Comparison of ENCODE assay signal across 8 mouse cellular contexts in the genomic region with DNA sequence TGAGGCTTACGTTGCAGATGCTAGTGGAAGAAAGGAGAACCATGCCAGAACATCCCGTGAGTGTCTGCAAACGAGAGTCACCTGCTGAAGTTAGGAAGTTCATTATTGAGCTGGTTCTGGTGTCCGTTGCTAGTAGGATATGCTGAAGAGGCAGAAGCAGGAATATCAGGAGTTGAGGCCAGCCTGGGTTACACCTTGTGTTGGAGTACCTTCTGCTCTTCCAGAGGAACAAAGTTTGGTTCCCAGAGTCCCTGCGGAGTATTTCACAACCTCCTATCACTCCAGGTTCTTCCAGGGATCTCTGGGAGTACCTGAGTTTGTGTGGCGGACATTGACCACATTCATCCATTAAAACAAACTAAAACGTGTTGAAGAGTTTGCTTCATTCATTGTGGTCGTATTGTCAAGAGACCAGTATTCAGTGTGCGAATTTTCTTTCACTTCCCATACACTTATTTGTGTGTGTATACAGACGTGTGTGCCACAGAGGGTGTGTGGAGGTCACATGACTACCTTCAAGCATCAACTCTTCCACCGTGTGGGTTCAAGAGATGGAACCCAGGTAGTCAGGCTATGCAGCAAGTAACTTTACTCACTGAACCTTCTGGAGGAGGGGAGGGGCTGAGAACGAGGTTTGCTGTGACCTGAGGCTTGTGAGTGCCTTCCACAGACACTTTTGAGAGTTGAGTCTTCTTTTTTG. TPM values are rescaled to one million over a fixed set of nuclear protein-coding genes. Genes with fewer than 3 reads are reported as not detected.
DNase-seq lines count a peak whose midpoint lies in the region; ATAC-seq and TF ChIP-seq lines count a peak whose summit lies in the region.

No protein-coding gene starts in this region.

- peak overlapping the region; percentile 52 for H3ac ChIP-seq in C2C12 (ENCODE audit: control insufficient read depth, insufficient read length, low read depth)

- ATAC-seq in forebrain, embryonic 14.5 days = no peak
- ATAC-seq in liver, embryonic 16.5 days (ENCODE audit: low read depth) = no peak

- no peaks in the 10 kb centered on the region; the same call in none of the 2 replicates for H3K36me3 ChIP-seq in heart, adult 2 months (ENCODE audit: control insufficient read depth, insufficient read depth, low read length)
- peaks cover 33% of the 10 kb centered on the region for H3K36me3 ChIP-seq in C2C12 (ENCODE audit: control insufficient read depth, insufficient read depth)
- peaks cover 36% of the 10 kb centered on the region for H3K36me3 ChIP-seq in forebrain, embryonic 14.5 days (ENCODE audit: control insufficient read depth, insufficient read depth, low read length)
- peaks cover 30% of the 10 kb centered on the region for H3K36me3 ChIP-seq in liver, embryonic 16.5 days (ENCODE audit: control insufficient read depth, insufficient read depth)

- H3K79me3 ChIP-seq in C2C12 (ENCODE audit: low read depth) = peaks cover 5% of the 10 kb centered on the region

- peak overlapping the region; percentile 86 for H3K9ac ChIP-seq in heart, adult 2 months (ENCODE audit: low read depth, low read length)
- peak overlapping the region; percentile 87 for H3K9ac ChIP-seq in forebrain, embryonic 14.5 days (ENCODE audit: low read length)
- peak overlapping the region; percentile 87 for H3K9ac ChIP-seq in liver, embryonic 16.5 days (ENCODE audit: low read depth, low read length)

- 46% methylated on average over 12 of the region's 12 CpGs for WGBS in heart, adult 2 months
- 59% methylated on average over 12 of the region's 12 CpGs for WGBS in forebrain, embryonic 14.5 days
- 33% methylated on average over 12 of the region's 12 CpGs for WGBS in liver, embryonic 16.5 days (ENCODE audit: insufficient replicate concordance)

- H3K4me2 ChIP-seq in forebrain, embryonic 14.5 days (ENCODE audit: low read length) = peak overlapping the region; percentile 92
- peak overlapping the region; percentile 89 for H3K4me2 ChIP-seq in liver, embryonic 16.5 days (ENCODE audit: low read depth, low read length)

- intact Hi-C loops in heart, adult 2 months (cut with DNase I) = loop anchor here (10.0 kb wide), 2 partner anchors 797 to 877 kb away; no protein-coding TSS in a partner anchor
- intact Hi-C loops in heart, postnatal 10 days (cut with DNase I) = loop anchor here (10.0 kb wide), 1 partner anchor 797 kb away; no protein-coding TSS in a partner anchor

- H3K79me2 ChIP-seq in heart, adult 2 months (replicated peaks; ENCODE audit: control insufficient read depth, insufficient read depth, low read length) = no peaks in the 10 kb centered on the region
- H3K79me2 ChIP-seq in C2C12 (ENCODE audit: control insufficient read depth, insufficient read depth) = peaks cover 17% of the 10 kb centered on the region

- no peak for DNase-seq in heart, adult 2 months
- DNase-seq in heart, postnatal 10 days = no peak
- no peak for DNase-seq in forebrain, embryonic 14.5 days (ENCODE audit: low spot score)
- no peak for DNase-seq in retina, embryonic 14.5 days (ENCODE audit: low spot score)
- no peak for DNase-seq in layer of hippocampus, adult 11-12 months (ENCODE audit: low spot score)
- no peak for DNase-seq in c-Kit-positive CD71-positive TER-119-positive erythroid progenitor cells, embryonic 14.5 days (ENCODE audit: low spot score)

- H3K27me3 ChIP-seq in heart, adult 2 months (ENCODE audit: control insufficient read depth, insufficient read depth, low read length) = no peaks in the 10 kb centered on the region
- no peaks in the 10 kb centered on the region for H3K27me3 ChIP-seq in C2C12 (ENCODE audit: control insufficient read depth, insufficient read depth, insufficient read length)
- no peaks in the 10 kb centered on the region for H3K27me3 ChIP-seq in forebrain, embryonic 14.5 days (replicated peaks; ENCODE audit: control insufficient read depth, insufficient read depth, low read length)
- H3K27me3 ChIP-seq in liver, embryonic 16.5 days (ENCODE audit: control insufficient read depth, insufficient read depth, low read depth, low read length) = no peaks in the 10 kb centered on the region

- TF ChIP-seq POLR2A in heart, adult 2 months (IDR thresholded peaks at IDR 0.05; ENCODE audit: insufficient read depth, low read depth, low read length) = no peak

- H3K4me1 ChIP-seq in heart, adult 2 months (ENCODE audit: control insufficient read depth, insufficient read depth, low read length) = peaks cover 7% of the 10 kb centered on the region
- peaks cover 9% of the 10 kb centered on the region; the same call in 1 of the 2 replicates for H3K4me1 ChIP-seq in forebrain, embryonic 14.5 days (ENCODE audit: control insufficient read depth, insufficient read depth, low read length)
- H3K4me1 ChIP-seq in liver, embryonic 16.5 days (ENCODE audit: control insufficient read depth, low read depth, low read length) = peaks cover 35% of the 10 kb centered on the region

- TF ChIP-seq CTCF in heart, adult 2 months (IDR thresholded peaks at IDR 0.05) = no peak
- TF ChIP-seq CTCF in C2C12 (IDR thresholded peaks at IDR 0.05; ENCODE audit: control insufficient read depth, insufficient read depth, insufficient read length) = no peak

- peak overlapping the region; percentile 84 for H3K27ac ChIP-seq in heart, adult 2 months
- no peak overlapping the region for H3K27ac ChIP-seq in forebrain, embryonic 14.5 days (ENCODE audit: low read depth, low read length)
- H3K27ac ChIP-seq in liver, embryonic 16.5 days (ENCODE audit: low read length) = peak overlapping the region; percentile 78; the same call in 1 of the 2 replicates

- no peaks in the 10 kb centered on the region for H3K9me3 ChIP-seq in forebrain, embryonic 14.5 days (replicated peaks; ENCODE audit: control insufficient read depth, low read length)
- no peaks in the 10 kb centered on the region for H3K9me3 ChIP-seq in liver, embryonic 16.5 days (replicated peaks; ENCODE audit: control insufficient read depth, low read length)

- H3K4me3 ChIP-seq in heart, adult 2 months = peak overlapping the region; percentile 74
- peak overlapping the region; percentile 18 for H3K4me3 ChIP-seq in C2C12 (ENCODE audit: insufficient read depth, poor library complexity, severe bottlenecking)
- peak overlapping the region; percentile 64 for H3K4me3 ChIP-seq in forebrain, embryonic 14.5 days (ENCODE audit: low read depth, low read length)
- H3K4me3 ChIP-seq in liver, embryonic 16.5 days (ENCODE audit: low read depth, low read length) = peak overlapping the region; percentile 78

- no peak for TF ChIP-seq EP300 in heart, adult 2 months (IDR thresholded peaks at IDR 0.05; ENCODE audit: insufficient read depth, low read depth, low read length)

TF ChIP-seq in C2C12, 6 proteins besides CTCF, POLR2A, EP300 and RAD21:
- no peak for TF ChIP-seq USF1 (IDR thresholded peaks at IDR 0.05; ENCODE audit: low read depth)
- TF ChIP-seq MYOD1 (IDR thresholded peaks at IDR 0.05; ENCODE audit: control insufficient read depth, insufficient read length, low read depth) = no peak
- no peak for TF ChIP-seq FOSL1 (IDR thresholded peaks at IDR 0.05; ENCODE audit: insufficient read depth, low read length, poor library complexity, severe bottlenecking)
- no peak for TF ChIP-seq MAX (IDR thresholded peaks at IDR 0.05)
- no peak for TF ChIP-seq MYOG (IDR thresholded peaks at IDR 0.05; ENCODE audit: control insufficient read depth, extremely low read depth, insufficient read length)
TF ChIP-seq in C2C12: peak in this region for 0.

RNA-seq across cellular contexts. Expression of a gene that starts 6.6 kb away (rescaled TPM):
- 100 to 1,000 TPM; 251 to 299 TPM for total RNA-seq in heart, adult 2 months (2021)
- polyA plus RNA-seq in heart, adult 2 months (2012; rRNA removed) = 206 and 222 TPM in 2 replicates
- 100 to 1,000 TPM; 373 to 377 TPM for total RNA-seq in heart, postnatal 10 days (2021)
- 1,443 TPM for polyA plus RNA-seq in C2C12 (2012; fragmentation: generic; extraction: Trizol)
- 510 and 595 TPM in 2 replicates for polyA plus RNA-seq in forebrain, embryonic 14.5 days (2014; fragmentation: Nextera tagmentation; extraction: Ambion mirVana)
- polyA plus RNA-seq in liver, embryonic 16.5 days (2015; fragmentation: Nextera tagmentation; extraction: Ambion mirVana) = 335 and 378 TPM in 2 replicates

RNA-seq across cellular contexts. Expression of a gene that starts 38.2 kb away (rescaled TPM):
- under 1 TPM in 1 of 2 experiments, not detected in 1; 0.07 TPM for total RNA-seq in heart, adult 2 months (2021)
- 0.23 and 0.26 TPM in 2 replicates for polyA plus RNA-seq in heart, adult 2 months (2012; rRNA removed)
- total RNA-seq in heart, postnatal 10 days (2021) = not detected
- polyA plus RNA-seq in C2C12 (2012; fragmentation: generic; extraction: Trizol) = 0.02 TPM
- 1.1 and 1.5 TPM in 2 replicates for polyA plus RNA-seq in forebrain, embryonic 14.5 days (2014; fragmentation: Nextera tagmentation; extraction: Ambion mirVana)
- polyA plus RNA-seq in liver, embryonic 16.5 days (2015; fragmentation: Nextera tagmentation; extraction: Ambion mirVana) = 0.05 TPM in 1 of 2 replicates, not detected in the other

Comparison
In these comparisons a context has a peak if more than half of its experiments do, and no peak if none do; other contexts are left out.
1. H3K4me3 ChIP-seq: peak in every context shown above with its lines; median percentile 78 in liver, embryonic 16.5 days; 74 in heart, adult 2 months; 64 in forebrain, embryonic 14.5 days; 18 in C2C12.